Mouse (Mus musculus) effector memory CD4-positive, alpha-beta T cell, adult 5 months (primary cell): Measurements from ENCODE around the gene Gpc4. TPM values are rescaled to one million over a fixed set of nuclear protein-coding genes. Genes with fewer than 3 reads are reported as not detected.

Experiments used
- polyA plus RNA-seq: library from polyadenylated mRNA; unstranded; fragments of 100-300 nt; shearing (Covaris generic); gene quantifications from one replicate; pipeline ENCODE4 v1.2.1, GENCODE M21; 2017

Gpc4 gene
- not detected for polyA plus RNA-seq

GRCm38 (mm10) chrX:52164738-52165554 lies at the start of gene Gpc4:
Gpc4 (minus strand) TSS chrX:52165252.

Other genes starting within 250 kb of the Gpc4 start
- gene 1700080O16Rik, start 192.5 kb downstream of the Gpc4 start, polyA plus RNA-seq, result not detected